Mouse (Mus musculus) frontal cortex, postnatal 25 days (tissue): Measurements from ENCODE around the gene Kif5a.
"Not testable (repeated sequence)": the region's sequence is repeated elsewhere in the genome, so short reads cannot be mapped to it uniquely, and the experiment has no call there.

ENCODE experiments used
- DNase-seq, 2 experiments: peaks; one replicate each; pipeline ENCODE4 v3.0.0; 2022; ENCODE audit warnings: low spot score in 2 of 2

Kif5a gene

DNA sequence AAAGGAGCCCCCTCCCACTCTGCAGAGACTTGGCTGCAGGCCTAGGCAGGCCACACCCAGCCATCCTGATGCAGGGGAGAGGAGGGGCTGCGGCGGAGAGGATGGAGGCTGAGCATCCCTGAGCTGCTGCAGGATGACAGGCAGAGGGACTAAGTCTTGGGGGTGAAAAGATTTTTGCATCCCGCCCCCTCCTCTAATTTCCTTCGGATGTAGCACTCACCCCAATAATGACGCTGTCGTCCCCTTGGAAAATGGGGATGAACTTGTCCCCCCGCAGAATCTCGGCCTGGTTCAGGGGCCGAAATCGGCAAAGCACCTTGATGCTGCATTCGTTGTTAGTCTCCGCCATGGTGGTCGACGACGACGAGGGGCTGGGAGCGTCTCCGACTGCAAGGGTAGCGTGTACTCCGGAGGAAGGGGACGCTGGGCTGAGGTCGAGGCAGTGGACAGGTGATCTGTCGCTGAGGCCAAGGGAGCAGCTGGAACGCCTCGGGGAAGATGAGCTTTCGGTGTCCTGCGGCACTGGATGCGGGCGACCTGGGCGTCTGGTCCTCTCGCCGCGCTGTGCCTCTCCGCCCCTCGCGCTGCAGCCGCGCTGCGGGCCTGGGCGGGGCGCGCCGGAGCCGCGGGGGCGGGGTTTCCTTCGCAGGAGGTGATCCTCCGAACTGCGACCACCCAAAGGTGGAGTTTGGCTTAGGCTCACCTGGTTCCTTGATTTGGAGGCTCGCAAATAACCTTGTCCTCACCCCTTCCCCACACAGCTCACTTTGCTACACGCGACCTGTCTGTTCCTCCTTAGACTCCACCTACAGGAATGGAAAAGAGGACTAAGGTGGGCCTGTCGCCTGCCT is at the start of gene Kif5a:
Gene Kif5a (minus strand): TSS at position 801 of the 851 bp plus-strand sequence.
- DNase-seq, result peak; percentile 48 to 53

GRCm38 (mm10) chr10:127312858-127313257 is 49.7 kb upstream of the Kif5a start:
- no peak for DNase-seq

GRCm38 (mm10) chr10:127312356-127312676 is 49.2 kb upstream of the Kif5a start:
- peak; percentile 64 to 69 for DNase-seq

- DNase-seq, result peak; percentile 84 to 94
These were observed 48.6 kb upstream of the Kif5a start, which contains the start of gene Mars for GRCm38 (mm10) chr10:127311476-127312355. Gene Mars, minus strand, starts transcription at chr10:127311786.

- no peak for DNase-seq
These were observed 47.7 kb upstream of the Kif5a start for GRCm38 (mm10) chr10:127310523-127311475.

GRCm38 (mm10) chr10:127309167-127309566 is 46.0 kb upstream of the Kif5a start:
- not testable (repeated sequence) for DNase-seq

DNA sequence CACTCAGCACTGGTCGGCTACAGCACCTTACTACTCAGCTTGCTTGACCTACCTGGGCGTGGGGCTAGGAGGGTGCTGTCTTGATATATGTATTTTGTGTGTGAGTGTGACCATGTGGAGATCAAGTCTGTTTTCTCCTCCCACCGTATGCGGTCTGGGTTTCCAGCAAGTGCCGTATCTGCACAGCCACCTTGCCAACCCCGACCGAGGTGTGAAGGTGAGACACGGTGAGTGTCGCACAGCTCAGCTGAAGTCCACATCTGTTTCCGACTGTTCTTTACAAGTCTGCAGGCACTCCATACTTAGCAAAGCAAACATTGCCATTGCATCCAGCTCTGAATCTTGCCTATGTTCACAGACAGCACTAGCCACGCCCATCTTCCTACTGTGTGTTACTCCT is 40.0 kb upstream of the Kif5a start:
- no peak for DNase-seq

- no peak for DNase-seq
These were observed 37.2 kb upstream of the Kif5a start for GRCm38 (mm10) chr10:127300361-127300760.

GRCm38 (mm10) chr10:127297015-127297871 is 34.1 kb upstream of the Kif5a start:
- no peak for DNase-seq

- DNase-seq, result no peak
These were observed 33.0 kb upstream of the Kif5a start for GRCm38 (mm10) chr10:127295986-127296794.

DNA sequence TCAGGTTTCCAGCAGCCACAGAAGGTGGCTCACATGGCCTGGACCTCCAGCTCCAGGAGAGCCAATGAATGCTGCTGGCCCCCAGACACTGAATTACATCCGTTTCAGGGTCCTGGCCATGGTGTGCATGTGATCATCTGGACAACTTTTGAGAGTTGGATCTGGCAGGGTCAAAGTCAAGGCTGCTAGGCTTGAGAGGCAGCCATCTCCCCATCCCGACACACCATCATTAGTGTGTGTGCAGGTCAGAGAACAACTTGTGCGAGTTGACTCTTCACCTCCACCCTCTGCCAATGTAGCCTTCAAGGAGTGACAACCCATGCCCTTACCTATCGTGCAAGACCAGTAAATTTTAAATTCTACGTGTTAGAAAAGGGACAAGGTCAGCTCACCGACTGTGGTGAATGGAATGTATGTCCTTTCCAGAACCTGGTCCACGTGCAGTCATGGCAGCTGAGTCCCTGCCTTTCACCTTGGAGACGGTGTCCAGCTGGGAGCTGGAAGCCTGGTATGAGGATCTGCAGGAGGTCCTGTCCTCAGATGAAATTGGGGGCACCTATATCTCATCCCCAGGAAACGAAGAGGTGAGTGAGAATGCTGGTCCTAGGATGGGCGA is 31.9 kb upstream of the Kif5a start:
- no peak for DNase-seq

DNA sequence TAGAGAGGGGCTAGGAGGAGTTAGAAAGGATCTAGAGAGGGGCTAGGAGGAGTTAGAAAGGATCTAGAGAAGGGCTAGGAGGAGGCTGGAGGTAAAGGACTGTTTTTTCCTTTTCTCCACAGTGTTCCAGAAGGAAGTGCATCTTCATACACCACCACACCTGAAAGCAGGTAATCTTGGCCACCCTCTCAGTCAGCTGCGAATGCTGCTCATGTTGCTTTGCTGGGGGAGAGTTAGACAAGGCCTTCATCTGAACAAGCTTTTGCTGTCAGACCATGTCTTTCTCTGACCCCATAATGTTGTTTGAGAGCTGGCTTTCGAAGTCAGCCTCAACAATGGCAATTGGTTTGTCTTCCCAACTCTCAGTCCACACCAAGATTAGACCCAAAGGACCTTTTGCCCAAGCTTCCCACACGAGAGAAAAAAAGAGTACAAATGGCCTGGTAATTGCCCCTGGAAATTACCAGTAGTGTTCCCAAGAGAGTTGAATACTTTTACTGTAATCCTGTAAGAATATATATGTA is 30.5 kb upstream of the Kif5a start:
- DNase-seq, result no peak

- no peak for DNase-seq
These were observed 29.9 kb upstream of the Kif5a start for GRCm38 (mm10) chr10:127292987-127293538.

DNA sequence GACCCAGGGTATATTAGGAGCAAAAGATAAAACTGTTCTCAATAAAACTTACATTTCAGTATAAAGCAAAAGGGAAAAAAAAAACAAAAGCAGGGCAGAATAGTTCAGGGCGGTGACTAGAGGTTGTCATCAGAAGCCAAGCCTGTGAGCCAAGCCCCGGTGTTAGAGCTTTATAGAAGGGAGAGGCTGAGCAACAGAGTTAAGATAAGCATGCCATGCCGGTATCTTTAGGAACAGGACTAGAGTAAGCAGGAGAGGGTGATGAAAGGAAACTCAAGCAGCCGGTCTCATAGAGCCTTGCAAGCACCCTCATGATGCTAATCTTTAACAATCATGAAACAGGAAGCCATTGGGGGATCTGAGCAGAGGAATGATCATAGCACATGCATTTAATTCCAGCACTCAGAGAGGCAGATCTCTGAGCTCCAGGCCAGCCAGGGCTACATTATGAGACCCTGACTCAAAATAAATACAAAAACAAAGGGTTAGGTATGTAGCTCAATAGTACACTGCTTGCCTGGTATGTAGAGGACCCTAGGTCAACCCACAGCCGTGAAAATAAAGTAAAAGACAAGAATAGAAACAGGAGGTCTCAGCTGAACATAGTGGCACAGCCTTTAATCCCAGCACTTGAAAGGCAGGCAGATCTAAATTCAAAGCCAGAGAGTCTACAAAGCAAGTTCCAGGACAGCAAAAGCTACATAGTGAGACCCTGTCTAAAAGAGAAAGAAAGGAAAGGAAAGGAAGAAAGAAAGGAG is 28.9 kb upstream of the Kif5a start:
- DNase-seq, result no peak

DNA sequence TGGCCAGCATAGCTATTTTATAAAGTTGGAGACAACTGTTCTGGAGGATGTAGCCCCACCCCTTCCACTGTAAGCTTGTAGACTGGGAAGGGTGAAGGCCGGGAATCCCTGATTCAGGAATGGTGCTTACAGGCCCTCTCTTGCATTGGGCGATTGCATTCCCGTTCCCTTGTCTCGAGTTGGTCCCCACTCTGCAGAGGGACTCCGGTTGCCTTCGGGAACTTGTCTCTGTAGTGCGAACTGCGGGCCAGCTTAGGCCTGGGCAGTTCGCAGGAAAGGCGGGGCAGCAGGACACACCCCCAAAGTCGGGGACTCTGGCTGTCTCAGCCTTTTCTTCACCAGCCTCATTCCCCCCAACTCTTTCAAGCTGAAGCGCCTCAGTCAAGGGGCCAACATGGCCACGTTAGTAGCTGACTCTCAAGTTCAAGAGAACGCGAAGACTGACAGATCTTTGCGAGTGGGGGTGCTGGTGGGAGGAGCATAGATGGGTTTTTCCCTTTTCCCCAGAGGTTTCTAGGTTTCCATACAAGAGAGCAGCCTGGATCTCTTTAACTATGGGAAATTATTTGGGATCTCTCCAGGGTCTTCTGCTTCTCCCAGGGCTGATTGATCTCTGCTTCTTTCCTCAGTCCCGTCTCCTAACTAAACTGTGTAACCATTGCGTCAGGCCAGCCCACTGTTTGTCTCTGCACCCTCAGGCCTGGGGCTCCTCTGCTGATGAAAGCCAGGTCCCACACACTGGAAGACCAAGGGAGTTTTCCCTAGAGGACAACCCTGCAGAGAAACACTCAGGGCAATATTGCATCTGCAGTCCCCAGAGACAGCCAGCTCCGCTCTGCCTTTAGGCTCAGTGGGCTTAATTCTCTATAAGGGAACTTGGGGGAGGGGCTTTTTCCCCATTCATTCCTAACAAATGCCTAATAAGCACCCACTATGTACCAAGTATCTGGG is 28.1 kb upstream of the Kif5a start:
- DNase-seq, result no peak

DNA sequence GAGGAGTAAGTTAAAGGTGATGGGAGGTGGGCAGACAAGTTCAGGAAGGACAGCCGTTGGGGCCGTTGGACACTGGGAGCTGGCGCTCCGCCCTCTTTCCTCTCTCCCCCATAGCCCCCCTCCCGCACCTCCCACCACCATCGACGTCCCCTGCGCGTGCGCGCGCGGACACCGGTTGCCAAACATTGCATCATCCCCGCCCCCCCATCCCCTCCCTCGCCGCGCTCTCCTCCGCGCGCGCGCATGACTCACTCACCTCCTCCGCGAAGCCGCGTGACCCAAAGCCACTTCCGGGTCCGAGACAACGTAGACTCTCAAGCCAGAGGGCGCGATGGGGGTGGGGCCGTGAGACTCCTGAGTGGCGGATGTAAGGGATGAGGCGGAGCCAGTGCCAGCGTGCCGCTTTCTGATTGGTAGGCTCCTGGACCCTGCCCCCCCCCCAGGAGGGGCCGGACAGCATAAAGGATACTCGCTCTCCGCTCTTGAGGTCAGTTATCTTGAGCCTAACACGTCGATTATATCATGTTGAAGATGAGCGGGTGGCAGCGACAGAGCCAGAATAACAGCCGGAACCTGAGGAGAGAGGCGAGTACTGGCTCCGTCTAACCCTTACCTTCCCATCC is 27.3 kb upstream of the Kif5a start:
- peak; percentile 99 for DNase-seq
